Comparison of ENCODE assay signal across 9 mouse cellular contexts in the genomic region with DNA sequence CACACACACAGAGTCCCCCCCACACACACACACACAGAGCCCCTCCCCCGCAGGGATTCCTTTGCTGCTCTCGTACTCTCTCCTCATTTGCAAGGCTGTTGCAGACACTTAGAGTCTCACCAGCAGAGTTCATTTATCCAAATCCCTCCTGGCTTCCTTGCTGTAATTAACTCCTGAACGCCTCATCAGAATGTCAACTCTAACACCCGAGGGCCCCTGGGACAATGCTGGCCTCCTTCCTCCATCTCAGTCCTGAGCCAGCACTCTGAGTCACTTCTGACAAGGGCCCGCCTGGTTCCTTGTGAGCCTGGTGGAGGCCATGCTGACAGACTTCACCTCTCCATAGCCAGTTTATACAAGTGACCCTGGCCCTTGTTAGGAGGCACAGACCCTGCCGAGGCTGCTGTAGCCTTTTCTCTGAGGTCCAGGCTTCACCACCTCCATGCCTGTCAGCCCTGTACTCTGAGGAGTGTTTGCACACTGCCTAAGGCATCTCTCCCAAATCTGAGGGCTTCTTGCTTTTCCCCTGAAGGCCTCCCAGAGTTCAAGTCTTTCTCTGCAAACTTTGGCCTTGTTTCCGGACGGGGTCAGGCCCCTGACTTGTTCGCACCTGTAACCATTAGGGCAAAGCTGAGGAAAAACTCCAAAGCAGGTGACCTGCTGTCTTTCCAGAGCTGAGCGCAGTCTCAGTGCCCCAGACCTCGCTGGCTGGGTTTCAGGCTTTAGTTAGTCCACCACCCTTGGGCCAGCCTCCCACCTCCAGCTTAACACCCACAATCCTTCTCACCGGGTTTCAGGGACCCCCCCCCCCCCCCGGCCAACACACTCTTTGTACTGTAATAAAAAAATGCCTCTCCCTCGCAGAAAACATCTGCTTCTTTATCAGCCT. TPM values are rescaled to one million over a fixed set of nuclear protein-coding genes. Genes with fewer than 3 reads are reported as not detected.
DNase-seq lines count a peak whose midpoint lies in the region; ATAC-seq lines count a peak whose summit lies in the region.
"Had no signal": no experiment of that assay in that cellular context is flagged by ENCODE, and none has a peak within 500 bp of the region (broad histone marks: within the 10 kb centered on the region; RNA-seq: fewer than 3 reads in every experiment).

No protein-coding gene starts in this region.

- WGBS in forebrain, embryonic 12.5 days = 26% methylated on average over 14 of the region's 14 CpGs
- WGBS in limb, embryonic 11.5 days = 37% methylated on average over 14 of the region's 14 CpGs
- 45% methylated on average over 12 of the region's 14 CpGs for WGBS in neural tube, embryonic 11.5 days

- peaks cover 10% of the 10 kb centered on the region for H3K4me1 ChIP-seq in brown adipose tissue, adult 24 weeks (ENCODE audit: control insufficient read depth, insufficient read depth, insufficient read length, low read length)
- peaks cover 14% of the 10 kb centered on the region for H3K4me1 ChIP-seq in forebrain, embryonic 12.5 days
- H3K4me1 ChIP-seq in limb, embryonic 11.5 days (ENCODE audit: control insufficient read depth, insufficient read depth, low read length) = peaks cover 17% of the 10 kb centered on the region
- no peaks in the 10 kb centered on the region for H3K4me1 ChIP-seq in neural tube, embryonic 11.5 days (ENCODE audit: control insufficient read depth, insufficient read depth, low read length)

- H3K27me3 ChIP-seq in forebrain, embryonic 12.5 days = no peaks in the 10 kb centered on the region
- no peaks in the 10 kb centered on the region for H3K27me3 ChIP-seq in limb, embryonic 11.5 days (ENCODE audit: control insufficient read depth, insufficient read depth, low read length)
- no peaks in the 10 kb centered on the region for H3K27me3 ChIP-seq in neural tube, embryonic 11.5 days (ENCODE audit: control insufficient read depth, insufficient read depth, low read length)
- H3K27me3 ChIP-seq: liver, embryonic 13.5 days had no signal

- no peaks in the 10 kb centered on the region for H3K36me3 ChIP-seq in forebrain, embryonic 12.5 days (replicated peaks)
- H3K36me3 ChIP-seq in limb, embryonic 11.5 days (ENCODE audit: control insufficient read depth, insufficient read depth, low read length) = no peaks in the 10 kb centered on the region
- no peaks in the 10 kb centered on the region for H3K36me3 ChIP-seq in neural tube, embryonic 11.5 days (ENCODE audit: control insufficient read depth, insufficient read depth, low read length)
- H3K36me3 ChIP-seq: liver, embryonic 13.5 days had no signal

- peak; percentile 81; the same call in 1 of the 2 replicates for ATAC-seq in forebrain, embryonic 12.5 days (ENCODE audit: low FRiP score)
- ATAC-seq in limb, embryonic 11.5 days (ENCODE audit: insufficient number of reproducible peaks, low FRiP score, low TSS enrichment, low read depth) = peak; percentile 74
- ATAC-seq in neural tube, embryonic 11.5 days (ENCODE audit: insufficient read depth, low FRiP score, low TSS enrichment) = peak; percentile 55; the same call in 1 of the 2 replicates
- ATAC-seq in activated CD4-positive, CD25-positive, alpha-beta regulatory T cell, adult 4 months = no peak

- peak; percentile 61 for DNase-seq in MN1 (ENCODE audit: low spot score)
- peak; percentile 88 to 91 for DNase-seq in heart, postnatal 10 days
- peak; percentile 56 for DNase-seq in limb, embryonic 11.5 days (ENCODE audit: low spot score)
- DNase-seq in neural tube, embryonic 11.5 days (ENCODE audit: low spot score) = peak; percentile 59
- no peak for DNase-seq in spleen, adult 12 weeks (ENCODE audit: low spot score)
- DNase-seq: liver, embryonic 13.5 days had no signal

- intact Hi-C loops in heart, postnatal 10 days (cut with DNase I) = no loop called here

- no peak overlapping the region for H3K4me3 ChIP-seq in brown adipose tissue, adult 24 weeks (ENCODE audit: insufficient read depth, low read depth, low read length)
- H3K4me3 ChIP-seq in forebrain, embryonic 12.5 days (replicated peaks) = no peak overlapping the region
- no peak overlapping the region for H3K4me3 ChIP-seq in limb, embryonic 11.5 days (ENCODE audit: low read depth, low read length)
- H3K4me3 ChIP-seq in neural tube, embryonic 11.5 days (ENCODE audit: low read depth, low read length) = no peak overlapping the region
- H3K4me3 ChIP-seq: liver, embryonic 13.5 days had no signal

- no peak overlapping the region for H3K4me2 ChIP-seq in forebrain, embryonic 12.5 days
- no peak overlapping the region for H3K4me2 ChIP-seq in limb, embryonic 11.5 days (ENCODE audit: low read depth, severe bottlenecking)
- no peak overlapping the region for H3K4me2 ChIP-seq in neural tube, embryonic 11.5 days (ENCODE audit: low read depth)
- H3K4me2 ChIP-seq: liver, embryonic 13.5 days had no signal

- H3K9ac ChIP-seq in forebrain, embryonic 12.5 days = no peak overlapping the region
- no peak overlapping the region for H3K9ac ChIP-seq in limb, embryonic 11.5 days (ENCODE audit: low read length)
- no peak overlapping the region for H3K9ac ChIP-seq in neural tube, embryonic 11.5 days (ENCODE audit: low read length)
- H3K9ac ChIP-seq: liver, embryonic 13.5 days had no signal

- no peaks in the 10 kb centered on the region for H3K9me3 ChIP-seq in forebrain, embryonic 12.5 days
- no peaks in the 10 kb centered on the region for H3K9me3 ChIP-seq in limb, embryonic 11.5 days (ENCODE audit: control insufficient read depth, low read length)
- H3K9me3 ChIP-seq in neural tube, embryonic 11.5 days (ENCODE audit: control insufficient read depth, low read length) = no peaks in the 10 kb centered on the region
- H3K9me3 ChIP-seq: liver, embryonic 13.5 days had no signal

- H3K27ac ChIP-seq in brown adipose tissue, adult 24 weeks (replicated peaks; ENCODE audit: low read depth, low read length) = peak overlapping the region; percentile 59
- H3K27ac ChIP-seq in forebrain, embryonic 12.5 days = peak overlapping the region; percentile 73
- H3K27ac ChIP-seq in limb, embryonic 11.5 days (replicated peaks; ENCODE audit: low read depth, low read length) = peak overlapping the region; percentile 32
- peak overlapping the region; percentile 49; the same call in 1 of the 2 replicates for H3K27ac ChIP-seq in neural tube, embryonic 11.5 days (ENCODE audit: low read depth, low read length)
- H3K27ac ChIP-seq: liver, embryonic 13.5 days had no signal

RNA-seq across cellular contexts. Expression of a gene that starts 45.4 kb away (rescaled TPM):
- polyA plus RNA-seq in brown adipose tissue, adult 24 weeks (2012; ENCODE audit: insufficient read depth, insufficient read length, missing spikeins) = 10.0 and 12.2 TPM in 2 replicates
- polyA plus RNA-seq in forebrain, embryonic 12.5 days (2016; fragmentation: Nextera tagmentation; extraction: Ambion mirVana) = 5.4 and 5.7 TPM in 2 replicates
- 1 to 10 TPM; 4.8 to 5.0 TPM for total RNA-seq in heart, postnatal 10 days (2021)
- 5.1 and 5.6 TPM in 2 replicates for polyA plus RNA-seq in limb, embryonic 11.5 days (2014; fragmentation: Nextera tagmentation; extraction: Ambion mirVana)
- polyA plus RNA-seq in neural tube, embryonic 11.5 days (2014; fragmentation: Nextera tagmentation; extraction: Ambion mirVana) = 5.9 and 6.5 TPM in 2 replicates
- polyA plus RNA-seq in activated CD4-positive, CD25-positive, alpha-beta regulatory T cell, adult 4 months (2017; shearing (Covaris generic)) = 1 to 10 TPM; 5.0 to 5.3 TPM

RNA-seq across cellular contexts. Expression of a gene that starts 45.7 kb away (rescaled TPM):
- polyA plus RNA-seq in brown adipose tissue, adult 24 weeks (2012; ENCODE audit: insufficient read depth, insufficient read length, missing spikeins) = 5.7 and 6.5 TPM in 2 replicates
- polyA plus RNA-seq in forebrain, embryonic 12.5 days (2016; fragmentation: Nextera tagmentation; extraction: Ambion mirVana) = 16.3 and 17.7 TPM in 2 replicates
- total RNA-seq in heart, postnatal 10 days (2021) = 1 to 10 TPM; 5.0 to 5.3 TPM
- 18.7 and 25.9 TPM in 2 replicates for polyA plus RNA-seq in limb, embryonic 11.5 days (2014; fragmentation: Nextera tagmentation; extraction: Ambion mirVana)
- 16.3 and 16.6 TPM in 2 replicates for polyA plus RNA-seq in neural tube, embryonic 11.5 days (2014; fragmentation: Nextera tagmentation; extraction: Ambion mirVana)
- 10 to 100 TPM; 19.7 to 24.5 TPM for polyA plus RNA-seq in activated CD4-positive, CD25-positive, alpha-beta regulatory T cell, adult 4 months (2017; shearing (Covaris generic))

RNA-seq across cellular contexts. Expression of a gene that starts 55.5 kb away (rescaled TPM):
- polyA plus RNA-seq in brown adipose tissue, adult 24 weeks (2012; ENCODE audit: insufficient read depth, insufficient read length, missing spikeins) = 28.5 and 35.8 TPM in 2 replicates
- 8.0 and 8.1 TPM in 2 replicates for polyA plus RNA-seq in forebrain, embryonic 12.5 days (2016; fragmentation: Nextera tagmentation; extraction: Ambion mirVana)
- 10 to 100 TPM in 1 of 2 experiments, 1 to 10 TPM in 1; 7.1 to 20.2 TPM for total RNA-seq in heart, postnatal 10 days (2021)
- polyA plus RNA-seq in limb, embryonic 11.5 days (2014; fragmentation: Nextera tagmentation; extraction: Ambion mirVana) = 4.7 and 7.4 TPM in 2 replicates
- polyA plus RNA-seq in neural tube, embryonic 11.5 days (2014; fragmentation: Nextera tagmentation; extraction: Ambion mirVana) = 4.1 and 5.8 TPM in 2 replicates
- 1 to 10 TPM; 4.1 to 5.0 TPM for polyA plus RNA-seq in activated CD4-positive, CD25-positive, alpha-beta regulatory T cell, adult 4 months (2017; shearing (Covaris generic))
